Mouse (Mus musculus) midbrain, embryonic 11.5 days (tissue): ENCODE measurements around the gene Pigl. TPM values are rescaled to one million over a fixed set of nuclear protein-coding genes. Genes with fewer than 3 reads are reported as not detected.
A peak's percentile ranks its signal among the peaks of the same experiment; 100 is the strongest.
"Not testable (repeated sequence)": the region's sequence is repeated elsewhere in the genome, so short reads cannot be mapped to it uniquely, and the experiment has no call there.

Experiments
- ATAC-seq: fragments of 200-750 bp; cut with Nextera tagmentation; 2 replicates; pipeline ENCODE4 v1.8.0; 2017; ENCODE audit warnings: moderate TSS enrichment, moderate library complexity; ENCODE audit not compliant: low FRiP score
- DNase-seq: peaks from one replicate; pipeline ENCODE4 v3.0.0; 2015; ENCODE audit warnings: low spot score; ENCODE audit errors: missing footprints
- H3K27ac ChIP-seq: fragments of 300-500 bp; sonication (generic); 2 replicates; pipeline ENCODE4 v1.5.1; 2014; ENCODE audit warnings: low read depth, low read length
- H3K27me3 ChIP-seq: fragments of 300-500 bp; sonication (generic); 2 replicates; pipeline ENCODE4 v1.6.1; 2014; ENCODE audit warnings: mild to moderate bottlenecking, low read length, moderate library complexity, mixed read lengths; ENCODE audit not compliant: control insufficient read depth, insufficient read depth
- H3K36me3 ChIP-seq: fragments of 300-500 bp; sonication (generic); 2 replicates; pipeline ENCODE4 v1.6.1; 2014; ENCODE audit warnings: mild to moderate bottlenecking, low read length, moderate library complexity, mixed read lengths; ENCODE audit not compliant: control insufficient read depth, insufficient read depth
- H3K4me1 ChIP-seq: fragments of 300-500 bp; sonication (generic); 2 replicates; pipeline ENCODE4 v1.6.1; 2014; ENCODE audit warnings: low read length; ENCODE audit not compliant: control insufficient read depth, insufficient read depth
- H3K4me2 ChIP-seq: fragments of 300-500 bp; sonication (generic); 2 replicates; pipeline ENCODE4 v1.6.1; 2014; ENCODE audit warnings: mild to moderate bottlenecking, moderate library complexity
- H3K4me3 ChIP-seq: fragments of 300-500 bp; sonication (generic); 2 replicates; pipeline ENCODE4 v1.5.1; 2014; ENCODE audit warnings: low read depth, low read length
- H3K9ac ChIP-seq: fragments of 300-500 bp; sonication (generic); 2 replicates; pipeline ENCODE4 v1.6.1; 2014; ENCODE audit warnings: low read length
- H3K9me3 ChIP-seq: fragments of 300-500 bp; sonication (generic); 2 replicates; pipeline ENCODE4 v1.6.1; 2016; ENCODE audit warnings: low read length; ENCODE audit not compliant: control insufficient read depth
- WGBS: fragments of 180-500 bp; shearing (Covaris S2); extraction: QIAGEN DNeasy Blood & Tissue Kit; methylation state at CpG from one replicate; pipeline ENCODE4 v1.1.7; 2014; 5-methylcytosine and 5-hydroxymethylcytosine counted together
- polyA plus RNA-seq: library from polyadenylated mRNA; unstranded; fragments of >200 nt; fragmentation: Nextera tagmentation; extraction: Ambion mirVana; gene quantifications from 2 replicates; pipeline ENCODE4 v1.2.1, GENCODE M21; 2014

Gene Pigl
- polyA plus RNA-seq, 1 experiment from 2014 or later: 15.4 TPM

- DNase-seq: no peak
- no peaks in the 10 kb centered on the region for H3K4me1 ChIP-seq
- no peaks in the 10 kb centered on the region for H3K27me3 ChIP-seq
- ATAC-seq: no peak
- H3K4me3 ChIP-seq: no peak overlapping the region
- no peak overlapping the region for H3K9ac ChIP-seq
- no peaks in the 10 kb centered on the region for H3K9me3 ChIP-seq
- no peak overlapping the region for H3K27ac ChIP-seq
- H3K4me2 ChIP-seq: no peak overlapping the region
- WGBS: 96% methylated on average over 3 of the region's 3 CpGs
- H3K36me3 ChIP-seq: no peaks in the 10 kb centered on the region; the same call in 1 of the 2 replicates
Observed at GRCm38 (mm10) chr11:62445799-62446198, 12.5 kb upstream of the Pigl start.

GRCm38 (mm10) chr11:62448971-62449370 is 9.3 kb upstream of the Pigl start:
- no peak overlapping the region for H3K27ac ChIP-seq
- H3K4me3 ChIP-seq: no peak overlapping the region
- no peak overlapping the region for H3K4me2 ChIP-seq
- ATAC-seq: no peak
- no peaks in the 10 kb centered on the region; the same call in 1 of the 2 replicates for H3K36me3 ChIP-seq
- no peak for DNase-seq
- no peaks in the 10 kb centered on the region for H3K27me3 ChIP-seq
- WGBS: 91% methylated on average over 6 of the region's 6 CpGs
- no peaks in the 10 kb centered on the region for H3K4me1 ChIP-seq
- H3K9me3 ChIP-seq: no peaks in the 10 kb centered on the region
- no peak overlapping the region for H3K9ac ChIP-seq

- Histone ChIP-seq H3K4me2 (peak overlapping the region; percentile 88; the same call in 1 of the 2 replicates), H3K27ac (no peak overlapping the region), H3K9ac (no peak overlapping the region), H3K4me1 (peaks cover 9% of the 10 kb centered on the region; the same call in 1 of the 2 replicates), H3K36me3 (no peaks in the 10 kb centered on the region), H3K4me3 (no peak overlapping the region), H3K9me3 (no peaks in the 10 kb centered on the region), H3K27me3 (no peaks in the 10 kb centered on the region)
- 80% methylated on average over 1 of the region's 1 CpGs for WGBS
- no peak for DNase-seq
- ATAC-seq: no peak
Observed at GRCm38 (mm10) chr11:62455193-62455592, 3.1 kb upstream of the Pigl start.

- H3K36me3 ChIP-seq: no peaks in the 10 kb centered on the region
- H3K9me3 ChIP-seq: no peaks in the 10 kb centered on the region
- WGBS: 8% methylated on average over 3 of the region's 3 CpGs
- peaks cover 9% of the 10 kb centered on the region; the same call in 1 of the 2 replicates for H3K4me1 ChIP-seq
- peak overlapping the region; percentile 88 for H3K4me2 ChIP-seq
- no peaks in the 10 kb centered on the region for H3K27me3 ChIP-seq
- H3K27ac ChIP-seq: no peak overlapping the region
- peak overlapping the region; percentile 99 for H3K9ac ChIP-seq
- peak overlapping the region; percentile 95 for H3K4me3 ChIP-seq
- no peak for DNase-seq
- ATAC-seq: no peak
Observed at GRCm38 (mm10) chr11:62456021-62456482, 2.2 kb upstream of the Pigl start.

GRCm38 (mm10) chr11:62456483-62457172 is 1.6 kb upstream of the Pigl start:
- Histone ChIP-seq H3K4me2 (peak overlapping the region; percentile 88), H3K4me3 (peak overlapping the region; percentile 95), H3K4me1 (peaks cover 9% of the 10 kb centered on the region; the same call in 1 of the 2 replicates), H3K27ac (peak overlapping the region; percentile 98), H3K36me3 (no peaks in the 10 kb centered on the region), H3K9ac (peak overlapping the region; percentile 99), H3K27me3 (no peaks in the 10 kb centered on the region), H3K9me3 (no peaks in the 10 kb centered on the region)
- WGBS: 0% methylated on average over 40 of the region's 42 CpGs
- DNase-seq (peak; percentile 97), ATAC-seq (peak; percentile 83)

GRCm38 (mm10) chr11:62457241-62457890 is 894 bp upstream of the Pigl start:
- under 1% methylated on average over 71 of the region's 73 CpGs for WGBS
- Histone ChIP-seq H3K36me3 (no peaks in the 10 kb centered on the region), H3K4me3 (peak overlapping the region; percentile 95), H3K27ac (peak overlapping the region; percentile 98), H3K4me2 (peak overlapping the region; percentile 88), H3K27me3 (no peaks in the 10 kb centered on the region), H3K9ac (peak overlapping the region; percentile 99), H3K4me1 (peaks cover 9% of the 10 kb centered on the region; the same call in 1 of the 2 replicates), H3K9me3 (no peaks in the 10 kb centered on the region)
- ATAC-seq: peak; percentile 95
- DNase-seq: no peak

- whole genome bisulfite sequencing: under 1% methylated on average over 18 of the region's 18 CpGs
- Histone ChIP-seq H3K4me2 (peak overlapping the region; percentile 88), H3K36me3 (no peaks in the 10 kb centered on the region), H3K27ac (peak overlapping the region; percentile 98), H3K4me3 (peak overlapping the region; percentile 95), H3K9me3 (no peaks in the 10 kb centered on the region), H3K9ac (peak overlapping the region; percentile 99), H3K27me3 (no peaks in the 10 kb centered on the region), H3K4me1 (peaks cover 9% of the 10 kb centered on the region; the same call in 1 of the 2 replicates)
- DNase-seq (peak; percentile 98), ATAC-seq (no peak)
Observed at GRCm38 (mm10) chr11:62457891-62458270, 379 bp upstream of the Pigl start.

- Histone ChIP-seq H3K4me3 (peak overlapping the region; percentile 95), H3K36me3 (no peaks in the 10 kb centered on the region), H3K27ac (peak overlapping the region; percentile 98; the same call in 1 of the 2 replicates), H3K9me3 (no peaks in the 10 kb centered on the region), H3K9ac (peak overlapping the region; percentile 99), H3K27me3 (no peaks in the 10 kb centered on the region), H3K4me2 (peak overlapping the region; percentile 88), H3K4me1 (peaks cover 9% of the 10 kb centered on the region; the same call in 1 of the 2 replicates)
- ATAC-seq (no peak), DNase-seq (no peak)
- WGBS: 2% methylated on average over 9 of the region's 9 CpGs
Observed at GRCm38 (mm10) chr11:62458780-62459179, 520 bp downstream of the Pigl start.

- H3K36me3 ChIP-seq, H3K9ac ChIP-seq, H3K4me1 ChIP-seq, H3K4me2 ChIP-seq, ATAC-seq, H3K4me3 ChIP-seq, DNase-seq, H3K9me3 ChIP-seq, H3K27me3 ChIP-seq, H3K27ac ChIP-seq: not testable (repeated sequence)
- 94% methylated on average over 1 of the region's 1 CpGs for WGBS
Observed at GRCm38 (mm10) chr11:62462529-62462928, 4.3 kb downstream of the Pigl start.
